Mouse (Mus musculus): ENCODE results near the gene Acad11.

Acad11 gene

DNA sequence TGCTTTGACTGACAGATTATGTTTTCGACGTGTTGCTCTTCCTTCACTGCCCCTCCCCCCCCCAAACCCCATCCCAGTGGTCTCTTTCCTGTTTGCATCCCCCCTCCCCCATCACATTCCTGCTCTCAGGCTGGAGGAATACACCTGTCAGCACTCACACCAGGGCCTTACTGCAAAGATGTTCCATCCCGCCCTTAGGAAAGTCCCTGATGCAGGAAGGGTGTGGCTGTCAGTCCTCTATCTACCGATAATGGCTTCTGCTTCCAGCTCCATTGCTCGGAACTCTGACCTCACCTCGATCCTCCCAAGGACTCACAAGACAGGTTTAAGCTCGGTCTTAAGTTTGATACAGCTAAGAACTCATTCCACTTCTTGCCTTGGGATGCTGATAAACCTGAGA is 83.5 kb downstream of the Acad11 start:
- in situ Hi-C loops (cut with MboI, MseI): loop anchor here (10.0 kb wide), 1 partner anchor 1792 kb away; the partner anchor contains the start of gene Ephb1

DNA sequence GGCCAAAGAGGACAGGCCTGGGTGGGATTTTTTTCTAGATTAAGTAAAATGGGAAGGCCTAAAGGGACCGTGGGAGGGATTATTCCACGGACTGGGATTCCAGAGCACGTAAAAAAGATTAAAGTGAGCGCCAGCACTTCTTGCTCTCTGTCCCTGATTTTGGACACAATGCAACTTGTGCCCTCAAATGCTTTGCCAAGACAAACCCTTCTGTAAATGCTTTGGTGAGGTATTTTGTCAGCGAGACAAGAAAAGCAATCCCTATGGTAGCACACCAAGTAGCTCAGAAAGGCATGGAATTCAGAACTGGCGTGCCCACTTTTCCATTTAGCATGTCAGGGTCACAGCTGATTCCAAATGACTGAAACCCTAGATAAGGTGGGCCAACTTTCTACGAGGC is 85.8 kb downstream of the Acad11 start:
- in situ Hi-C loops (cut with MboI, MseI): loop anchor here (10.0 kb wide), 1 partner anchor 1794 kb away; the partner anchor contains the start of gene Ephb1

DNA sequence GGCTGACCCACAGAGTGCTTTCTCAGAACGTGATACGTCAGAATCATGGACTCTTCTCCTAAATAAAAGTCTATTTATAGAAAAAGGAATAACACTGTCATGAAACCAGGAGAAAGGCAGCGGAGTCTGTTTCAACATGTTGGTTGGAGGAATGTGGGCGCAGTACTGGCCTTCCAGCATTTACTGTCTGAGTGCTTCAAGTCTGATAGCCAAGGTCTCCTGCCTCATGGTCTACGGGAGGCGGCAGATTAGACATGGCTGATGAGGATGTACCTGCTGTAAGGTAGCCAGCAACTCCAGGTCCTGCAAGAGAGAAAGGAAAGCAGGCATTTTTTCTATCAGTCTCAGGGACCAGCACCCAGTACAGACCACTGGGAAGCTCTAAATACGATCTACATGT is 88.9 kb downstream of the Acad11 start:
- in situ Hi-C loops (cut with MboI, MseI): loop anchor here (25.0 kb wide), 1 partner anchor 815 kb away; no protein-coding TSS in a partner anchor

DNA sequence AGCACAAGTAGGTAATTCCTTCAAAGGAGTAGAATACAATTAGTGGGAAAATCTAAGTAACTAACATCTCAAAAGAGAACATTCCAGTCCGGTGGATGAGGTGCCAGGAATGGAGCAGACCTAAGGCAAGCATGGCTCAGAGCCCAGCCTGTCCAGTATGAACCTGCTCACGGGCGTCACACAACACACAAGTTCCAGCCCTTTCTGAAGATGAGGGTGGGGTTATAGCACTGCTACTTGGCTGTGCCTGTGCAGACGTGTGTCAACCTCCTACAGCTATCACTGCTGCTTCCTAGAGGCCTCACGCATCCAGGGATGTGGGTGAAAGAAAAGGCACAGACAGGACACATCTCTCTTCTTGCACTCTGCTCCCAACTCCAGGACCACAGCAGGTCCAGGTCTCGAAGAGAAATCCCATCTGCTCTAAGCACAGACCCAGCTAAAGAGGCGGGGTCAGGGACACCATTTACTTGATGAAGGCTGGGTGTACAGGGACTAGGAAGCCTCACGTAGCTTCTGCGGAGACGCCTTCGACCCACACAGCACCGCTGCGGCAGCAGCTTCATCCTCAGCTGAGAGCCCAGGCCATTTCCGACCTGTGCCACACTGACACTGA is 92.0 kb downstream of the Acad11 start:
- in situ Hi-C loops (cut with MboI, MseI): loop anchor here (25.0 kb wide), 1 partner anchor 818 kb away; no protein-coding TSS in a partner anchor

DNA sequence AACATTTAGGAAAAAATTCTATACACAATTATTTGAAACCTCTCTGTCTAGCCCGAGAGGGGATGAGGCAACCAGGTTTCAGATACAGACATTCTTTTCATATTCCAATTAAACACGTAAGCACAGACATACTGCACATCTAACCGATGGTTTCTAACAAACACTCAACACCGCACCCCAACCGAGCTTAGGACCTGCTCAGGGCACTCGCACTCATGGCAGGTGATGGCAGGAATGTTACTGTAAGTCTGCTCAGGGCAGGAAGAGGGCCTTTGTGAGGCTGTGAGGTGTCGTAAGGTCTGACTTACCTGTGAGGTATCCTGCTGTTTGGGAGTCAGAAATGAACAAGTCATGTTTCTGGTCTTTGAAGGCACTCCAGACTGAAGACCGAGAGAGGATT is 93.3 kb downstream of the Acad11 start:
- in situ Hi-C loops (cut with MboI, MseI): loop anchor here (25.0 kb wide), 1 partner anchor 819 kb away; no protein-coding TSS in a partner anchor

DNA sequence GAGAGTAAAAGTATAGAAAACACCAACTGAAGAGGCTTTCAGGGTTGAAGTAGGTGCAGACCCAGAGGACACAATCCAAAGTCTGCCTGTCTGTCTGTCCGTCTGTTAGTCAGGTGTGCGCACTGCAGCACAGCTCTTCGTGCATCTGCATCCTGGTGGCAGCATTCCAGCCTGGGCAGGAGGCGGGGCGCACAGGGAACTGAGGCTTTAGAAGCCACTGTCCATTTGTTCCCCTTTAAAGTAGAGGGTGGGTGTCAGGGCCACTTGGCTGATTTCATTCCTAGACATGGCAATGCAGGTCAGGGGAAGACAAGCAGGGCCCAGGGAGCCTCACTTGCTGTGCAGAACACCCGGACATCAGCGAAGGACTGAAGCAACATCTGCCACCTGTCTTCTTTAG is 94.1 kb downstream of the Acad11 start:
- in situ Hi-C loops (cut with MboI, MseI): loop anchor here (25.0 kb wide), 1 partner anchor 820 kb away; no protein-coding TSS in a partner anchor

DNA sequence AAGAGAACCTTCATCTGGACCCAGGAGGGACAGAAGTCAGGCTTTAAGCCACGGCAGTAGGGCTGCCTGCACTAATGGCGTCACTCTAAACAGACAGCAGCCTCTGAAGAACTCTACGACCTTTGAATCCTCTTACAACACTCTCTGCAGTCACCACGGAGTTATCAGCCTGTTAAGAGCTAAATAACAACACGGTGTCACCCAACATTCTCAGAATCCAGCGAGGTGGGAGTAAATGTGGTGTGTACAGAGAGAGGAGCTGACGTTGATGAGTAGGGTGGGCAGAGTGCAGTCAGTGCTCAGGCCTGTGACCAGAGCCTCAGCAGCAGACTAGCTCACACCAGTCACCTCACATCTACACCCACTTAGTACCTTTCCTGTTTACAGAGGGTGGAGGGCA is 97.9 kb downstream of the Acad11 start:
- in situ Hi-C loops (cut with MboI, MseI): loop anchor here (25.0 kb wide), 1 partner anchor 824 kb away; no protein-coding TSS in a partner anchor

DNA sequence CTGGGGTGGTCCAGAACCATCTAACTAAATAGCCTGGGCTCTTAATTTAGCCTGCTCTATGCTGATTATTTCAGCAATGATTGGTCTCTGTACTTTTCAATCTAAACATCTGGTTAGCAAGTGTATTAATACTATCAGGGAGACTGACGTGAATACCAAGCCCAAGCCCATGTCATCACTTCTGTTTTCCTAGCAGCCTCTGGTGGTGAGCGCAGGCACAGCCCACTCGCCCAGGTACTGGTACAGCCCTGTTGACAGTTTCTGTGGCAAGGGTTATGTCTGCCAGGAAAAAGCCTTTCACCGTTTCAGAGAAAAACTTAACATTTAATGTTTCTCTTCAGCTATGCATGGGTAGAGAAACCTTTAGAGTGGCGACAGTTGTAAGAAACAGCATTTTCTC is 101.0 kb downstream of the Acad11 start:
- in situ Hi-C loops (cut with MboI, MseI): loop anchor here (25.0 kb wide), 1 partner anchor 827 kb away; no protein-coding TSS in a partner anchor

DNA sequence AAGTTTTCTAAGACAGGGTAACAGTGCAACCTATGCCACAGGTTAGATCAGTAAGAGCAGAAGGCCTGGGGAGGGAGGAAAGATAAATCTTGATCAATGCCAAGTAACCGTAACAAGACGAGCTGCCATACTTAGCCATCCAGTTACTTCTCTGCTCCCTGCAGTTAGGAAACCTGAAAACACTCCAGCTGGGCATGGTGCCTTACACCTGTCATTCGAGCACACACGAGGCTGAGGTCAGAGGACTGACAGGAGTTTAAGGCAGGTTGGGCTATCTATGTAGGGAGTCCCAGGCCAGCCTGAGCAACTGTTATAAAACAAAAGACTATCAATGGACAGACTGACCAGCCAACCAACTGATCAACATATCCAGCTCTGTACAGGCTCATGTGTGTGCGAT is 102.7 kb downstream of the Acad11 start:
- in situ Hi-C loops (cut with MboI, MseI): loop anchor here (25.0 kb wide), 1 partner anchor 829 kb away; no protein-coding TSS in a partner anchor

DNA sequence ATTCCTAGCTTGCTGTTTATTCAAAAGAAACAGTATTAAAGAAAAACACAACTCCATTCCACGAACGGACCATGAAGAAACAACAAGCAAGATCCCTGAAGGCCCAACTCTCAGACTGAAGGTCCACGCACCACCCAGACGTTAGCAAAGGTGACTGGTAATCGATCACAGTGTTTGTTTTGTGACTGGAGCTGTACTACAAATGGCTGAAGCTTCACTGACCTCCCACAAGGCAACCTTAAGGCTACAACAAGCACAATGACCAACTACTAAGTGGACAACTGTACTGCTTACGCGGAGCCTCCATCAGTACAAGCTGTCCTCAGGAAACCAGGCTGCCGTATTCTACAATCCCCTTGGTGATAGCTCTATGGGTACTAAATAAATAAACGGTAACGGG is 106.8 kb downstream of the Acad11 start:
- in situ Hi-C loops (cut with MboI, MseI): loop anchor here (25.0 kb wide), 1 partner anchor 833 kb away; no protein-coding TSS in a partner anchor

DNA sequence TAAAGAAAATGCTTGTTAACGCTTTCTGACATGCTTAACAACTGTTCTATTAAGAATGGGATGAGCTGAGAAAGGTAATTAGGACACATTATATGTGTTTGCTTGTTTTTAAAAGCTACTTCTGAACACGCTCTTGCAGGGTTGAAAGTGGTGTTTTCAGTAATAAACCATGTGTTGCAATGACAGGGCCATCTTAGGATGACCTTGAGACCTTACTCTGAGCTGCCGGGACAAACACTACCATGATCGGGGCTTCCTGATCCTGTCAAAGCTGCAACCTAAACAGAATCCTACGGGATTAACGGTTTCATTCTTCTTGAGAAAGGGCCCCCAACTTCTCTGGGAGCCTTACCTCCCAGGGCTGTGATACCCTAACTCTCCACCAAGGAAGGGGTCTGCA is 108.5 kb downstream of the Acad11 start:
- in situ Hi-C loops (cut with MboI, MseI): loop anchor here (25.0 kb wide), 1 partner anchor 834 kb away; no protein-coding TSS in a partner anchor

DNA sequence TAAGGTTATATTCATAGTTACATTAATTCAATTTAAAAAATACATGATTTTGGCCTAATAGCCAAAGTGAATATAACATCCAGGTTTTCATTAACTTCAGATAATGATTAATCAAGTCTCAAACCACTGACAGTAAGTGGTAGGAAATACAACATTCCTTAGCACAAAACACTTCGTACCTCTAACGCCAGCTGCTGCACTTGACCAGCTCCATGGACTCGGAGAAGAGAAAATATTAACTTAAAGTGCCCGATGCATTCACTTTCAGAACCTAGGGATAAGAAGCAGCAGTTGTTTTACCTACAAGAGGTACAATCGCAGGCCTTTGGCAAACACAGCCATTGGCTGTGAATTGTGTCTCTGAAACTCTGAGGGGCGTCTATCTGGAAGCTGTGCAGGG is 109.2 kb downstream of the Acad11 start:
- in situ Hi-C loops (cut with MboI, MseI): loop anchor here (25.0 kb wide), 1 partner anchor 835 kb away; no protein-coding TSS in a partner anchor

Data from regulatory T cell (primary cell).